Mouse (Mus musculus) intestine, embryonic 14.5 days (tissue): ENCODE results near the gene Phlpp1. TPM values are rescaled to one million over a fixed set of nuclear protein-coding genes. Genes with fewer than 3 reads are reported as not detected.
A peak's percentile ranks its signal among the peaks of the same experiment; 100 is the strongest.

Source experiments
- ATAC-seq: fragments of 200-750 bp; cut with Nextera tagmentation; replicated peaks from 2 replicates; pipeline ENCODE4 v1.8.0; 2017; ENCODE audit warnings: low read depth, moderate number of reproducible peaks, moderate TSS enrichment, moderate library complexity; ENCODE audit not compliant: low FRiP score, low TSS enrichment
- DNase-seq: peaks from one replicate; pipeline ENCODE4 v3.0.0-alpha.2; 2018; ENCODE audit warnings: low spot score
- H3K27ac ChIP-seq: fragments of 300-500 bp; sonication (generic); 2 replicates; pipeline ENCODE4 v1.5.1; 2014; ENCODE audit warnings: low read depth, mild to moderate bottlenecking, control low read depth
- H3K27me3 ChIP-seq: fragments of 300-500 bp; sonication (generic); replicated peaks from 2 replicates; pipeline ENCODE4 v1.6.1; 2014; ENCODE audit warnings: low read length, control low read depth; ENCODE audit not compliant: control insufficient read depth, insufficient read depth
- H3K36me3 ChIP-seq: fragments of 300-500 bp; sonication (generic); 2 replicates; pipeline ENCODE4 v1.6.1; 2014; ENCODE audit warnings: low read length, control low read depth; ENCODE audit not compliant: control insufficient read depth, insufficient read depth
- H3K4me1 ChIP-seq: fragments of 300-500 bp; sonication (generic); replicated peaks from 2 replicates; pipeline ENCODE4 v1.6.1; 2014; ENCODE audit warnings: low read length, control low read depth, mixed read lengths; ENCODE audit not compliant: control insufficient read depth, insufficient read depth
- H3K4me2 ChIP-seq: fragments of 300-500 bp; sonication (generic); 2 replicates; pipeline ENCODE4 v1.6.1; 2014; ENCODE audit warnings: low read length
- H3K4me3 ChIP-seq: fragments of 300-500 bp; sonication (generic); 2 replicates; pipeline ENCODE4 v1.5.1; 2014; ENCODE audit warnings: low read depth, low read length, control low read depth, mixed read lengths
- H3K9ac ChIP-seq: fragments of 300-500 bp; sonication (generic); 2 replicates; pipeline ENCODE4 v1.6.1; 2014; ENCODE audit warnings: mild to moderate bottlenecking, low read length
- H3K9me3 ChIP-seq: fragments of 300-500 bp; sonication (generic); 2 replicates; pipeline ENCODE4 v1.6.1; 2016; ENCODE audit warnings: low read length, control low read depth; ENCODE audit not compliant: control insufficient read depth
- WGBS: fragments of 180-500 bp; shearing (Covaris S2); extraction: QIAGEN DNeasy Blood & Tissue Kit; methylation state at CpG from one replicate; pipeline ENCODE4 v1.1.7; 2014; 5-methylcytosine and 5-hydroxymethylcytosine counted together
- polyA plus RNA-seq: library from polyadenylated mRNA; unstranded; fragments of >200 nt; fragmentation: Nextera tagmentation; extraction: Ambion mirVana; gene quantifications from 2 replicates; pipeline ENCODE4 v1.2.1, GENCODE M21; 2014

Phlpp1 gene
- polyA plus RNA-seq, 1 experiment from 2014 or later = 6.5 TPM

GRCm38 (mm10) chr1:106389673-106390072 is 218.1 kb downstream of the Phlpp1 start:
- H3K9me3 ChIP-seq = no peaks in the 10 kb centered on the region
- H3K4me3 ChIP-seq = no peak overlapping the region
- H3K36me3 ChIP-seq = peaks cover 38% of the 10 kb centered on the region
- no peak overlapping the region for H3K27ac ChIP-seq
- H3K9ac ChIP-seq = no peak overlapping the region
- H3K4me1 ChIP-seq = no peaks in the 10 kb centered on the region
- H3K27me3 ChIP-seq = no peaks in the 10 kb centered on the region
- WGBS = 11% methylated on average over 5 of the region's 5 CpGs
- no peak overlapping the region for H3K4me2 ChIP-seq
- ATAC-seq = no peak
- DNase-seq = peak; percentile 90

- Histone ChIP-seq H3K4me3 (no peak overlapping the region), H3K4me1 (no peaks in the 10 kb centered on the region), H3K36me3 (peaks cover 38% of the 10 kb centered on the region), H3K4me2 (no peak overlapping the region), H3K27me3 (no peaks in the 10 kb centered on the region), H3K9ac (no peak overlapping the region), H3K27ac (no peak overlapping the region), H3K9me3 (no peaks in the 10 kb centered on the region)
- DNase-seq (no peak), ATAC-seq (no peak)
- WGBS = 82% methylated on average over 6 of the region's 6 CpGs
Observed at GRCm38 (mm10) chr1:106393072-106393471, 221.5 kb downstream of the Phlpp1 start.

- H3K4me1 ChIP-seq = no peaks in the 10 kb centered on the region
- H3K4me3 ChIP-seq = no peak overlapping the region
- no peak for ATAC-seq
- no peaks in the 10 kb centered on the region for H3K9me3 ChIP-seq
- H3K27me3 ChIP-seq = no peaks in the 10 kb centered on the region
- no peak overlapping the region for H3K4me2 ChIP-seq
- peaks cover 38% of the 10 kb centered on the region for H3K36me3 ChIP-seq
- 79% methylated on average over 2 of the region's 2 CpGs for WGBS
- no peak overlapping the region for H3K9ac ChIP-seq
- no peak for DNase-seq
- no peak overlapping the region for H3K27ac ChIP-seq
Observed at GRCm38 (mm10) chr1:106394678-106395077, 223.1 kb downstream of the Phlpp1 start.

DNA sequence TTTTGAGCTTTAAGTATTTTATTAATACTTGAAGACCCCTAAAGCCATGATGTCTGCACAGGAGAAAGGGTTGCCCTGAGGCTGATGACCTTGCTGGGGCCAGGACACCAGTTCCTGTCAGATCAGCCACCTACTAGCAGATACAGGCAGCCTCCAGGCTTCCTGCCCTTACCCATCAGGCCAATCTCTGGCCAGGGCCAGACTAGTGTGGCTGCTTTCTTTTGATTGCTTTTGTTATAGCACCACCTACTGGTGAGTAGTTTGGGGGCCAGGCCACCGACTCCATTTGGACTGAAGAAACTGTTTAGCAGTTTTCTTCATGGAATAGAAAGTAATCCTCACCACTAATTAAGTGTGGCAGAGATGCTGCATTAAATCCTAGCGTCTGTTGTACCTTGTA is 223.9 kb downstream of the Phlpp1 start:
- Histone ChIP-seq H3K36me3 (peaks cover 38% of the 10 kb centered on the region), H3K9me3 (no peaks in the 10 kb centered on the region), H3K4me3 (no peak overlapping the region), H3K27ac (no peak overlapping the region), H3K4me2 (no peak overlapping the region), H3K4me1 (no peaks in the 10 kb centered on the region), H3K9ac (no peak overlapping the region), H3K27me3 (no peaks in the 10 kb centered on the region)
- ATAC-seq = peak; percentile 63; the same call in 1 of the 2 replicates
- 3% methylated on average over 2 of the region's 2 CpGs for WGBS
- peak; percentile 79 for DNase-seq

- Histone ChIP-seq H3K9ac (no peak overlapping the region), H3K4me1 (no peaks in the 10 kb centered on the region), H3K9me3 (no peaks in the 10 kb centered on the region), H3K27me3 (no peaks in the 10 kb centered on the region), H3K36me3 (no peaks in the 10 kb centered on the region), H3K27ac (no peak overlapping the region), H3K4me3 (no peak overlapping the region), H3K4me2 (no peak overlapping the region)
- WGBS = 64% methylated on average over 11 of the region's 11 CpGs
- ATAC-seq = no peak
- no peak for DNase-seq
Observed at GRCm38 (mm10) chr1:106400900-106401634, 229.5 kb downstream of the Phlpp1 start.

DNA sequence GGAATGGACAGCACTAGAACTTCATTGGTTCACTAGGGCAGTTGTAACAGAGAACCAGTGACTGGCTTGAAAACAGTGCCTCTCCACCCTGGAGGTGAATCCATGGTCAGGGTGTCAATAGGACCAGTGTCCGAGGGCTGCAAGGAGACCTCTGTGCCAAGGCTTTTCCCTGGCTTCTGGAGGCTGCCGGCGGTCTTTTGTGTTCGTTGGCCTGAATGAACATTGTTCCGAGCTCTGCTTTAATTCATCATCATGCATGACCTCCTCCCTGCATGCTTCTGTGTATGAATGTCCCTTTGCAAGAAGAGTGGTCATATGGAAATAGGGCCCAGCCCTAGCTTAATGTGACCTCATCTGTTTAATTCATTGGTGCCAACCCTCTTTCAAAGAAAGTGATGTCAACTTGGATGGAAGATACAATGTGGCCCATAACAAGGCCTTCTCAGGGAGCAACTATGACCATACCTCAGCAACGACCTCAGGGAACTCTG is 231.5 kb downstream of the Phlpp1 start:
- WGBS = 86% methylated on average over 6 of the region's 6 CpGs
- Histone ChIP-seq H3K9ac (no peak overlapping the region), H3K27ac (no peak overlapping the region), H3K4me1 (no peaks in the 10 kb centered on the region), H3K4me3 (no peak overlapping the region), H3K4me2 (no peak overlapping the region), H3K27me3 (no peaks in the 10 kb centered on the region), H3K36me3 (no peaks in the 10 kb centered on the region), H3K9me3 (no peaks in the 10 kb centered on the region)
- DNase-seq (no peak), ATAC-seq (no peak)

DNA sequence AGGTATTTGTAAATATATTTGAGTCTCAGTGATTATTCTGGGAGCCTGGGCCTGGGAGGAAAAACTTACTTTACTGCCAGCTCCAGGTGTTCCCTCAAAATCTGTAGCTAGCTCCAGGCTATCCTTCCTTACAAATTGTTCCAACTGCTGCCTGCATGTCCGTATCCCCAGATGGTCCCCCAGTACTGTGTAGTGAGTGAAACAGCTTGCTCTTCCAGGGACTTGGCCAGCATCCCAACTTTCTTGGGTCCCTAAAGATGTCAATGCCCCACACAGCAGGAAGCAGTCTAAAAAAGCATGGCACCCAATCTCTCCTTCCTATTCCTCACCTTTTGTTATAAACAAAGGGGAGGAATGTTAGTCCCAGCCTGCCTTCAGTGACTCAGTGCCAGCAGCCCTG is 235.3 kb downstream of the Phlpp1 start:
- no peak overlapping the region for H3K4me2 ChIP-seq
- ATAC-seq (no peak), DNase-seq (no peak)
- H3K9me3 ChIP-seq = no peaks in the 10 kb centered on the region
- no peaks in the 10 kb centered on the region for H3K27me3 ChIP-seq
- no peak overlapping the region for H3K27ac ChIP-seq
- no peak overlapping the region for H3K4me3 ChIP-seq
- no peak overlapping the region for H3K9ac ChIP-seq
- H3K36me3 ChIP-seq = no peaks in the 10 kb centered on the region
- WGBS = 63% methylated on average over 1 of the region's 1 CpGs
- H3K4me1 ChIP-seq = no peaks in the 10 kb centered on the region

DNA sequence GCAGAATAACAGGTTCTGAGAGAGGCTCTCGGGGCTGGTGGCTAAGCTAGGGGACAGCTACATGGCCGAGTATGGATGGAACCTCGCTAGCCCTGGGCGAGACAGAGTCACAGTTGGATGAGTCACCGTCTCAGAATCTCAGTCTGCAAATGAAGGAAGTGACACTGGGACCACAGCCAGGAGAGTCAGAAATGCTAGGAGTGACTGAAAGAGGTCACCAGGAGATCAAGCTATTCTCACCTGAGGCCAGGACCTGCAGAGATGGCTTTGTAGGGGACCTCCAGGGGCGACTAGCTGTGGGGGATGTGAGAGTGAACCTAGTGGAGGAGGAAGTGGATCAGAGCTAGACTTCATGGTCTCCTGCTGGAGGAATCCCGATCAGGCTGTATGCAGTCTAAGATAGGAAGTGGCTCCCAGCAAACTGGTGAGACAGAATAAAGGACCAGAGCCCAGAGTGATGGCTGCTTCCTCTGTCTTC is 236.4 kb downstream of the Phlpp1 start:
- no peaks in the 10 kb centered on the region for H3K4me1 ChIP-seq
- H3K27ac ChIP-seq = no peak overlapping the region
- WGBS = 64% methylated on average over 7 of the region's 7 CpGs
- DNase-seq (peak; percentile 38), ATAC-seq (no peak)
- H3K9ac ChIP-seq = no peak overlapping the region
- H3K36me3 ChIP-seq = no peaks in the 10 kb centered on the region
- no peak overlapping the region for H3K4me2 ChIP-seq
- no peaks in the 10 kb centered on the region for H3K9me3 ChIP-seq
- no peak overlapping the region for H3K4me3 ChIP-seq
- no peaks in the 10 kb centered on the region for H3K27me3 ChIP-seq

- H3K27ac ChIP-seq = no peak overlapping the region
- no peaks in the 10 kb centered on the region for H3K36me3 ChIP-seq
- DNase-seq (no peak), ATAC-seq (no peak)
- WGBS = 73% methylated on average over 2 of the region's 2 CpGs
- no peak overlapping the region for H3K4me3 ChIP-seq
- H3K27me3 ChIP-seq = no peaks in the 10 kb centered on the region
- H3K9ac ChIP-seq = no peak overlapping the region
- H3K4me1 ChIP-seq = no peaks in the 10 kb centered on the region
- no peak overlapping the region for H3K4me2 ChIP-seq
- no peaks in the 10 kb centered on the region for H3K9me3 ChIP-seq
Observed at GRCm38 (mm10) chr1:106410858-106411257, 239.3 kb downstream of the Phlpp1 start.
